Mouse (Mus musculus): ENCODE measurements around the gene Cys1.

GRCm38 (mm10) chr12:24651642-24652342, 29.8 kb downstream of the Cys1 start:
- TF ChIP-seq CTCF (IDR thresholded peaks at IDR 0.05), result no peak
- no peak; the same call in 1 of the 2 replicates for TF ChIP-seq EP300 (IDR thresholded peaks at IDR 0.05)

Data from lung, postnatal 0 days (tissue).